Comparison of ENCODE assay signal across 8 mouse cellular contexts in the genomic region with DNA sequence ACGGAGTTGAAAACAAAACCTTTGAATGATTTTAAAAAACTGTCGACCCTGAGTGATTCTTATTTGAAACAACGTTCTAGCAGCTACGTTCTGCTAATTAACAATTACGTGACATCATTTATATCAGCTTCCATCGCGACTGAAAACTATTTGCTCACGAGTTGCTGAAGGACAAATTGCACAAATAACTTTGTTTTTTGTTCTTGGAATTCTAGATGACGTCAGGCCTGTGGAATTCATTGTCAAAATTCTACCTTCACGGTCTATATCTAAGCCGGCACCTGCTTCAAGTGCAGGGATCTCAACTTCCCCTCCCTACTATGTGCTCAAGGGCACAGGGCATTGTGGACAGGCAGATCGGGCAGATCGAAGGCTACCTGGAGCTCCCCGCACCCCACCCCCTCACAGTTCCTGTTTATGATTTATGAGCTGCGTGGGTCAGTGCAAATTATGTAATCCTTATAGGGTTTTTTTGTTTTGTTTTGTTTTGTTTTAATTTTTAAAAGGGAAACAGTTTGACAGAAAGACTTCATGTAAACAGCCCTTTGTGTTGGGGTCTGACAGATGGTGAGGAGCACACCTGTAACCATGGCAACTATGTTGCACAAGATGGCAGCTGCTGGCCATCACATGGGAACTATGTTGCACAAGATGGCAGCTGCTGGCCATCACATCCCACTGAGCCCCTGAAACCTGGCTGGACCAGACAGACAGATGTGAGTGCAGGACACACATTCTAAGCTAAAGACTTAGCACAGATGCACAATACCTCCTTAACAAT. TPM values are rescaled to one million over a fixed set of nuclear protein-coding genes. Genes with fewer than 3 reads are reported as not detected.
DNase-seq lines count a peak whose midpoint lies in the region; ATAC-seq and TF ChIP-seq lines count a peak whose summit lies in the region.

No protein-coding gene starts in this region.

- H3K27ac ChIP-seq in gastrocnemius, adult 2 months = peak overlapping the region; percentile 53
- H3K27ac ChIP-seq in embryonic facial prominence, embryonic 10.5 days (replicated peaks) = peak overlapping the region; percentile 72
- H3K27ac ChIP-seq in intestine, embryonic 15.5 days = 0 out of 2 replicates have a peak overlapping the region, but pooled peaks have one; percentile 18

- DNase-seq in gastrocnemius, adult 2 months = no peak
- no peak for DNase-seq in gastrocnemius, adult 8-10 months (ENCODE audit: low spot score in 2 of 2)
- DNase-seq in embryonic facial prominence, embryonic 10.5 days (ENCODE audit: low spot score) = peak; percentile 25
- DNase-seq in lung, postnatal 4 days = peak; percentile 56 to 85
- DNase-seq in urinary bladder, postnatal 25 days (ENCODE audit: low spot score) = no peak
- no peak for DNase-seq in spleen, postnatal 10 days (ENCODE audit: low spot score in 2 of 2)
- no peak for DNase-seq in cerebellum, adult 8-10 months

- intact Hi-C loops in gastrocnemius, adult 2 months (cut with DNase I) = no loop called here

- H3K4me1 ChIP-seq in embryonic facial prominence, embryonic 10.5 days = peaks cover 46% of the 10 kb centered on the region
- H3K4me1 ChIP-seq in intestine, embryonic 15.5 days (replicated peaks) = peaks cover 7% of the 10 kb centered on the region

- no peak for TF ChIP-seq CTCF in gastrocnemius, adult 2 months (IDR thresholded peaks at IDR 0.05)

- peaks cover 24% of the 10 kb centered on the region for H3K36me3 ChIP-seq in embryonic facial prominence, embryonic 10.5 days (replicated peaks)
- no peaks in the 10 kb centered on the region for H3K36me3 ChIP-seq in intestine, embryonic 15.5 days

- H3K27me3 ChIP-seq in embryonic facial prominence, embryonic 10.5 days (replicated peaks; ENCODE audit: low read depth, poor library complexity, severe bottlenecking) = no peaks in the 10 kb centered on the region
- H3K27me3 ChIP-seq in intestine, embryonic 15.5 days (replicated peaks) = no peaks in the 10 kb centered on the region

- H3K9me3 ChIP-seq in embryonic facial prominence, embryonic 10.5 days = no peaks in the 10 kb centered on the region
- H3K9me3 ChIP-seq in intestine, embryonic 15.5 days = no peaks in the 10 kb centered on the region

- no peak for ATAC-seq in intestine, embryonic 15.5 days

- WGBS in embryonic facial prominence, embryonic 10.5 days = 66% methylated on average over 15 of the region's 15 CpGs
- 60% methylated on average over 15 of the region's 15 CpGs for WGBS in intestine, embryonic 15.5 days

- H3K4me3 ChIP-seq in gastrocnemius, adult 2 months = peak overlapping the region; percentile 43
- H3K4me3 ChIP-seq in embryonic facial prominence, embryonic 10.5 days = no peak overlapping the region
- no peak overlapping the region for H3K4me3 ChIP-seq in intestine, embryonic 15.5 days (replicated peaks)

- H3K4me2 ChIP-seq in intestine, embryonic 15.5 days (replicated peaks) = no peak overlapping the region

- no peak overlapping the region for H3K9ac ChIP-seq in intestine, embryonic 15.5 days

RNA-seq across cellular contexts. Expression of gene F2r, which starts 21.2 kb away (rescaled TPM):
- 10 to 100 TPM in 1 of 2 experiments, 1 to 10 TPM in 1; 3.7 to 12.4 TPM for total RNA-seq in gastrocnemius, adult 2 months (2021)
- total RNA-seq in gastrocnemius, adult 8-10 months (2022) = 1 to 10 TPM; 2.6 to 7.7 (median 3.5) TPM
- 120 and 127 TPM in 2 replicates for polyA plus RNA-seq in embryonic facial prominence, embryonic 10.5 days (2016; fragmentation: Nextera tagmentation; extraction: Ambion mirVana)
- 46.1 and 50.0 TPM in 2 replicates for polyA plus RNA-seq in intestine, embryonic 15.5 days (2015; fragmentation: Nextera tagmentation; extraction: Ambion mirVana)

RNA-seq across cellular contexts. Expression of gene F2rl2, which starts 57.1 kb away (rescaled TPM):
- not detected for total RNA-seq in gastrocnemius, adult 2 months (2021)
- not detected for total RNA-seq in gastrocnemius, adult 8-10 months (2022)
- polyA plus RNA-seq in embryonic facial prominence, embryonic 10.5 days (2016; fragmentation: Nextera tagmentation; extraction: Ambion mirVana) = 1.7 and 2.0 TPM in 2 replicates
- polyA plus RNA-seq in intestine, embryonic 15.5 days (2015; fragmentation: Nextera tagmentation; extraction: Ambion mirVana) = 0.44 and 0.58 TPM in 2 replicates

Comparison
In these comparisons a context has a peak if more than half of its experiments do, and no peak if none do; other contexts are left out.
1. DNase-seq: peak in embryonic facial prominence, embryonic 10.5 days (single experiment) and lung, postnatal 4 days (2 of 2); none in gastrocnemius, adult 2 months (single experiment), gastrocnemius, adult 8-10 months (0 of 2), urinary bladder, postnatal 25 days (single experiment), spleen, postnatal 10 days (0 of 2) and cerebellum, adult 8-10 months (single experiment).
2. H3K27ac ChIP-seq: peak in every context shown above with its lines; median percentile 72 in embryonic facial prominence, embryonic 10.5 days; 53 in gastrocnemius, adult 2 months; 18 in intestine, embryonic 15.5 days.